Mouse (Mus musculus) macrophage (primary cell): ENCODE data around the gene Cps1. TPM values are rescaled to one million over a fixed set of nuclear protein-coding genes. Genes with fewer than 3 reads are reported as not detected.

Experiments used
- H3K27ac ChIP-seq: fragments of 350-480 bp; formaldehyde crosslinking; 2 replicates; pipeline ENCODE4 v1.9.0; 2021
- H3K36me3 ChIP-seq: fragments of 350-480 bp; formaldehyde crosslinking; 2 replicates; pipeline ENCODE4 v1.9.0; 2021; ENCODE audit errors: inconsistent target
- H3K4me3 ChIP-seq: fragments of 350-480 bp; formaldehyde crosslinking; 2 replicates; pipeline ENCODE4 v1.9.0; 2021; ENCODE audit errors: inconsistent target
- H3K79me2 ChIP-seq: fragments of 350-480 bp; formaldehyde crosslinking; 2 replicates; pipeline ENCODE4 v1.9.0; 2021; ENCODE audit errors: inconsistent target
- WGBS: methylation state at CpG from one replicate; pipeline ENCODE4 v1.1.7; 2026; ENCODE audit warnings: inconsistent platforms; ENCODE audit not compliant: missing documents; 5-methylcytosine and 5-hydroxymethylcytosine counted together
- polyA plus RNA-seq: library from polyadenylated mRNA; stranded (reverse); fragments of 250-400 nt; gene quantifications from 3 replicates; pipeline ENCODE4 v1.2.4, GENCODE M21; 2018; ENCODE audit warnings: inconsistent platforms
- total RNA-seq, 78 experiments: library from RNA; depleted of rRNA; stranded (reverse); fragments of 250-400 nt; gene quantifications; 1 replicate in 9 of 78; 2 replicates in 24 of 78; 3 replicates in 43 of 78; 4 replicates in 2 of 78; pipeline ENCODE4 v1.2.4; 2018; ENCODE audit warnings: inconsistent platforms in 56 of 78

The Cps1 gene
- total RNA-seq (2018; cell fraction: chromatin; rRNA removed), result not detected
- total RNA-seq (2018; cell fraction: cytosol; rRNA removed), result not detected
- not detected for total RNA-seq (2018; cell fraction: nucleus; rRNA removed)
- polyA plus RNA-seq, result not detected in 3 replicates

DNA sequence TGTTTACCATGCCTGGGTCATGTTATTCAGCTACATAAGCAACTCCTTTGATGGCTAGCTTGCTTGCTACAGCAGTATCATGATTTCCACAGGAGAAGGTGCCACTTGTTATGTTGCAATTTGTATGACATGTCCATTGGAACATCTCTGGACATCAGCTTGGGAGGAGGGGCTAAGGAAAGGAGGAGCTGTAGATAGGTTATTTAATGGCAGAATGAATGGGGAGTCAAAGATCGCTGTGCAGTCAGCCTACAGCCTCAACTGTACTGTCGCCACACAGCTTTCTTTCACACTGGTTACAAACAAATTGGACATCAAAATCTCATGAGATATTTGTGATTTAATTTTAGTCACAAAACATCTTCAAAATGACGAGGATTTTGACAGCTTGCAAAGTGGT, at the start of gene Cps1:
Gene Cps1 (plus strand): TSS at position 230 of the 400 bp plus-strand sequence.
- Histone ChIP-seq H3K4me3 (no peak within 1 kb of the TSS), H3K36me3 (no peaks in the 10 kb centered on the region), H3K27ac (no peak within 1 kb of the TSS), H3K79me2 (no peaks in the 10 kb centered on the region)
- WGBS, result 72% methylated on average over 3 of the region's 3 CpGs

DNA sequence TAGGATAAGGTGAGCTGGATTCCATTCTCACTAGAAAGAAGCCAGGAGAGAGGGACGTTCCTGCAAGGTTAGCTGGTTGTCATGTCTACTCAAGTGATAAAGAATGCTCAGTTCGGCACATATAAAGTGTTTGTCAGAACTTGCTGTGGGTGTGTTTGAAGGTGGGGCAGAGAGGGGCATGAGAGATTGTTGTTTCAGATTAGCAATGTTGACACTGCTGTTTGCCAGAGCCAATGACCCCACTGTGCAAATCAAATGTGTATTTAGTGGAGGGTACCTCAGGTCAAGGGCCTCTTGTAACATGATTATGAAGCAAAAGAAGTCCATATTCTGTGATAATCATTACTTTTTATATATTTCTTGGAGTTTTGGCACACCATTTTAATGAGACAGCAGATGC, 45.1 kb upstream of the Cps1 start:
- no peak overlapping the region for H3K27ac ChIP-seq
- H3K36me3 ChIP-seq, result no peaks in the 10 kb centered on the region
- H3K79me2 ChIP-seq, result no peaks in the 10 kb centered on the region
- H3K4me3 ChIP-seq, result no peak overlapping the region
- 90% methylated on average over 2 of the region's 2 CpGs for WGBS

DNA sequence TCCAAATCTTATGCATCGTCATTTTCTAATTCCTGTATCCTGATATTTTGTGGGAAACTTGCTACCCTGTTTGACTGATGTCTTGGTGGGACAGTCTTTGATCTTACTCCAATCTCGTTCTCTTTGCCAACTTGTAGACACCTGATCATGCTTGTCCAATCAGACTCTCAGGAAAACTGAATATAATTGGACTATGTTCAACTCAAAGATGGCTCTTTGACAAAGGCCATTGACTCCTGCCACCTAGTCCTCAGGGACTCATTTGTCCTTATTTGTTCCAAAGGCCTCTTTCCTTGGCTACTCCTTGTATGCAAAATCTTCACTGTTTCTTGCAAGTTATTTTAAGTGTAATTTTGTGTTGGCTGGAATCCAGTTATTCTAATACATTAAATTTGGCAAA, 44.2 kb upstream of the Cps1 start:
- Histone ChIP-seq H3K79me2 (no peaks in the 10 kb centered on the region), H3K36me3 (no peaks in the 10 kb centered on the region), H3K4me3 (no peak overlapping the region), H3K27ac (no peak overlapping the region)
- WGBS, result 71% methylated on average over 2 of the region's 2 CpGs

DNA sequence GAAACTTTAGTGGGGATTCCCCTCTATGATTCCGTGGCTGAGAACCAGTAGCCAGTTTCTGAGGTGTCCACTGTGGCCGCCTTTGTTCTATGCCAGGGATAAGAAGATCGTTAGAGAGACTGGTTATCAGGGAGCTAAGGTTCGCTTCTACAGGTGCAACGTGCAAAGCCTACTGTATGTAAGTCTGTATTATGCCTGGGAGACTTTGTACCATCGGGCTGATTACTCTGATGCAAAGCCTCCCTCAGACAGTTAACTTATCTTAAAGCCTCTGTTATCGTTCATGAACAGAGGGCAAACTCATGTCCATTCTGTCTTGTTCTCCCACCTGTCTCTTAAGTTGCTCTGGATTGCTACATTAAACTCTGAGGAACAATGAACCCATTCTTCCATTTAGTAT, 43.7 kb upstream of the Cps1 start:
- no peak overlapping the region for H3K4me3 ChIP-seq
- 95% methylated on average over 7 of the region's 7 CpGs for WGBS

DNA sequence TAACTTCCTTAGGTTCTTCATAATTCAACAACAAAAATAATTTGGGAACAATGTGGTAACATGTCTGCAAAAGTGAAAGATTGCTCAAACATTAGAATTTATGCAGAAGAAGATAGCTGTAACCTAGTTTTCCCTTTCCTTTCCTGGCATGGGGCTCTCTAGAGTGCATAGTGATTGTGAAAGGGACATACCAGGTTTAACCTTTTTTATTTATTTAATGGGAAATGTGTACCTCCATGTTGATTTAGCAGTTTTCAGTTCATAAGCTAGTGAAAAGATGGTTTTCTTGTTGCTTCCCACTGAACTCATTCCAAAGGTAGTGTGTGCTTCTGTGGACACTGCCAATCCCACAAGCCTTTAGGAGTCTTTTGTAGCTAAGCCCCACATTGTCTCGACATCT, 30.4 kb upstream of the Cps1 start:
- Histone ChIP-seq H3K36me3 (no peaks in the 10 kb centered on the region), H3K4me3 (no peak overlapping the region), H3K27ac (no peak overlapping the region), H3K79me2 (no peaks in the 10 kb centered on the region)
- 88% methylated on average over 1 of the region's 1 CpGs for WGBS

More for the DNA sequence above, 43.7 kb upstream of the Cps1 start:
- H3K36me3 ChIP-seq, result no peaks in the 10 kb centered on the region
- H3K79me2 ChIP-seq, result no peaks in the 10 kb centered on the region
- no peak overlapping the region for H3K27ac ChIP-seq

DNA sequence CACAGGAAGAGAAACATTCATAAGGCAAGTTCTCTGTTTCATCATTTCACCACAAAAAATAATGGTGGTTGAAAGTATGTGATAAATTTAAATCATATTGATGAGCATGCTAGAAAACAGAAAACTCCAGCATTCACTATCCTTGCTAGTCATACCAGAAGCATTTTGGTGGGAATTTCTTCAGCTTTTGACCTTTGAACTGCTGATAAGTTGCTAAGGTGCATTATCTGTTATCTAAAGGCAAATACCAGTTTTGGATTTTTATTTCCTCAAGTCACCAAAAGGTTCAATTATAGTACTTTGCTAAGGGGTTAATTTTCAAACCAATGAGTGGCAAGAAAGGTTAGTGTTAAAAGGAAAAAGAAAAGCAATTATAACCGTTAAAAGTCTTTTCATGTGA, 23.6 kb upstream of the Cps1 start:
- WGBS, result 83% methylated on average over 1 of the region's 1 CpGs
- no peak overlapping the region for H3K27ac ChIP-seq

DNA sequence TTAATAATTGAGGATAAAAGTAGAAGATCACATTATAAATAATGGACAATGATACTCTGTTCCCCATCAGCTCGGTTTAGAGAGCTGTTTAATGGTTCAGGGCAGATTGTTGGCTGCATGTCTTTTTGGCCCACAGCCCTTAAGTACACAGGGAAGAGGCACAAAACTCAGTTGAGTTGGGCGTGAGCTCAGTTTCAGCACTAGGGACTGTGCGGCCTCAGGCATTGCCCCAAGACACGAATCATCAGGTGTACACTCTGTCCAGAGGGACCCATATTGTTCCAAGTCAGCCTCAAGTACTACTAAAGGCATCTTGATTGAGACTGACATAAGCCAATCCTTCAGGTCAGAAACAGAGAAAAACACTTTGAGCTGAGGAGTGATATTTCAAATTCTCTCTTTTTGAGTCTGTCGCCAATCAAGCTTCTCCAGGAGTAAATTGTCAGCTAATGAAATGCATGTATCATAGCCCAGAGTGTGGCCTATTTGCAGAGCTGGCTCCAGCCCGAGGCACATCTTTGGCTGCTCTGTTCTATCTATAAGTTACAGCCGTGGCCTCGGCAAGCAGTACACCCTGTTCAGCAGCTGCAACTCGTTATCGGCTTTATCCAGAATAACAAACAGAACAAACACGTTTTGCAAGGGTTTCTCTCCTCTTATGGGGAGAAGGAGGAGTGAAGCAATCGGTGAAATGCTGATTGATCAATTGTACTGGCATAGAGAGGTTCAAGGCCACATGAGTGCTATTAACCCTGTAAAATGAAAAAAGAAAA, 19.2 kb upstream of the Cps1 start:
- Histone ChIP-seq H3K4me3 (no peak overlapping the region), H3K36me3 (no peaks in the 10 kb centered on the region), H3K79me2 (no peaks in the 10 kb centered on the region), H3K27ac (no peak overlapping the region)
- WGBS, result 85% methylated on average over 12 of the region's 12 CpGs

More for the DNA sequence above, 23.6 kb upstream of the Cps1 start:
- H3K36me3 ChIP-seq, result no peaks in the 10 kb centered on the region
- no peaks in the 10 kb centered on the region for H3K79me2 ChIP-seq
- no peak overlapping the region for H3K4me3 ChIP-seq

DNA sequence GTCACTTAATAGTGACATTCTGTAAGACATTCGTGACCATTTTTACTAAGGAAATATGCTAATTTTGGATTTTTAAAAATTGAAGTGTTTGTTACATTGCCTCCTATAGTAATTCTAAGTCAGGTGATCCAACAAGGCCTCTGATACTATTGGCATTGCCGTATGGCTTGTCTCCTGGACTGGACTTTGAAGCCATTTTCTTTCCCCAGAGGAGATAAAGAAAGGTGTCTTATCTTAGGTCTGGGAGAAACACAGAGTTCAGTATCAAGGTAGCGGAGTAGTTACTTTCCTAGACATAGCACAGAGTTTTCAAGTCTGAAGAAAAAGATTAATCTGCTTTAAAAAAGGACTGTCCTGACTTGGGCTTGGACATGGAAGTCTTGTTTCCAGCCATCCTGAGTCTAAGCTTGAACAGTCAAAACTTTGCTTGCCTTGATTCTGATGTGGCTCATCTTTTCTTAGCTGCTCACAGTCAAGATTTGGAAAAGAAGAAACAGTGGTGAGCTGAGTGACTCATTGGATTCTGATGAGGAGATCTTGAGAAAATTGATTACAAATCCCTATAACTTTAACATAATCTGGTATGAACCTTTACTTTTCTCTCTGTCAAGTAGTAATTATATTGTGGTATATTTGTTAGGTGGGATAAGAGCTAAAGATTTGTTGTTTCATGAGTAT, 11.1 kb upstream of the Cps1 start:
- Histone ChIP-seq H3K36me3 (no peaks in the 10 kb centered on the region), H3K4me3 (no peak overlapping the region), H3K27ac (no peak overlapping the region), H3K79me2 (no peaks in the 10 kb centered on the region)
- WGBS, result 87% methylated on average over 3 of the region's 3 CpGs

DNA sequence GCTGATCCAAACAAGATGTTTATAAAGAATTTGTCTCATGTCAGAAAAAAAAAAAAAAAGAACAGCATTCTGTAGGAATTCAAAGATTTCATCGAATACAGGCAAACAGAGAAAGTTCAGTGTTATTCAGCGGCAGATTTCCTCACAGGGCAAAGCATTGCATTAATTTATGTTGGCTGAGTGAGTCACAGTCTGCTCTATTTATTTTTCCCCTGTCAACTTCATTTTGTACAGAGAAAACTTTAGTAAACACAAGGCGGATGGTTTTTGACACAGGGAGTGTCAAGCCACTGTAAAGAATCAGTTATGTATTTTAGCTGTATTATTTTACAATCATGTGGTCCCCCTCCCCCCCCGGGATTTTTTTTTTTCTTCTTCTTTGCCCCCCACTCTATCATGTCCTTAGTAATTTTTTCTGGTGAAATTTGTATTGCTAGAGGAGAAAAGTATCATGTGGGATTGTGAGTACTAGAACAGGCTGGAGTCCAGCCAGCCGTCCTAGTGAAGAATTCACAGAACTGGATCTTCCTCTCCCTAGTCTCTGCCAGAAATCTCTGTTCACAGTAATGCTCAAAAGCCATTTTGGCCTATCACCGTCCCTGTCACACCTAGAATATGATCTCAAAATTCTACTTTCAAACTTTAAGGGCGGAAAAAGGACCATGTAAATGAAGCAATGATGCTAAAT, 9.3 kb upstream of the Cps1 start:
- 85% methylated on average over 6 of the region's 7 CpGs for WGBS
- H3K4me3 ChIP-seq, result no peak overlapping the region
- H3K27ac ChIP-seq, result no peak overlapping the region
- H3K79me2 ChIP-seq, result no peaks in the 10 kb centered on the region
- H3K36me3 ChIP-seq, result no peaks in the 10 kb centered on the region

DNA sequence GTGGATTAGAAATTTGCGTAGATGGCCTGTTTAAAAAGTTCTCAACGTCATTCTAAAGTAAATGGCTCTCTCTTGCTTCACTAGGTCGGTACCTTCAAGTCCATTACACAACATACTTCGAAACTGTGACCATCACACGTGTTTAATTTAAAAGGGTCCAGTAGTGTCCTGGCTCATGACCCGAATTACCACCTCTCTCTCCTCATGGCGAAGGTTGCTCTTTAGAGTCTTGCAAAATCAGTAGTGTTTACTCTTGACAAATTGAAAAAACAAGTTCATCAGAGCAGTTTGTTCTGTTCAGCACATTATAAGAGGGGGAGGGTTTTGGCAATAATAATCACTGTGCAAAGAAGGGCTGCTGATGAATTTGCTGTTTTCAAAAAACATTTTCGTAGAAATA, 6.3 kb upstream of the Cps1 start:
- WGBS, result 80% methylated on average over 8 of the region's 8 CpGs
- Histone ChIP-seq H3K79me2 (no peaks in the 10 kb centered on the region), H3K27ac (no peak overlapping the region), H3K4me3 (no peak overlapping the region), H3K36me3 (no peaks in the 10 kb centered on the region)

DNA sequence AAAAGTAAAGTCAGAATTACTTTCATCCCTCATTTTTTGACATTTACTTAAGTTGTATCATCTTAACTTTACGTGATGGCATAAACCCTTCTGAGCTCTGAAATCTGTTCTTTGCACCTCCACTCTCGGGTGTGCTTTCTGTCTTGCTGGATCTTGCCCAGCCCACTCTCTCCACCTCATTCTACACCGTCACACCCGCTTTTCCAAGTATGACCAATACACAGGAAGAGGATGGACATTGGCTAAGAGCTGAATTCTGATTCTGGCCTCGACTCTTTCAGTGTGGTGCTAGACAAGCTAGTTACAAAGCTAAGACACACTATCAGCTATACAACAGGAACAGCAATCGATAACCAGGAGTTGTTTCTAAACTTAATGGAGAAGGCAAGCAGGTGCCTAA, 5.0 kb upstream of the Cps1 start:
- no peaks in the 10 kb centered on the region for H3K36me3 ChIP-seq
- H3K79me2 ChIP-seq, result no peaks in the 10 kb centered on the region
- no peak overlapping the region for H3K27ac ChIP-seq
- WGBS, result 81% methylated on average over 6 of the region's 6 CpGs
- no peak overlapping the region for H3K4me3 ChIP-seq

DNA sequence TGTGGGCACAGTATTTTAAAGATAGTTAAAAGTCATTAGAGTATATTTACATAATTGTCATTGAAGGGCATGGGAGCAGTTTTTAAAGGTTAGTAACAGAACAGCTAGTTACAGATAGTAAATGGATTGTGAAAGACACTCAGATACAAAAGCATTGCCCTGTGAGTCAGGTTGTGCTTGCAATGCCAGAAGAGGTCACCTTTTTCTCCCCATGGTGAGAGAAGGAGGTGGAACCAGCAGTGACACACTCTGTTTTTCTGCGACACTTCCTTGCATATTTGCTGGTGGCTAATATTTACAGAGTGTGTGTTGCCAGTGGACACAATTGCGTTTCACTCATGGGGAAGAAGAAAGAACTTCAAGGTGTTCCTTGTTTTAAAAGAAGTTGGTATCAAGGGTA, 2.6 kb downstream of the Cps1 start:
- no peaks in the 10 kb centered on the region for H3K36me3 ChIP-seq
- no peak overlapping the region for H3K4me3 ChIP-seq
- H3K27ac ChIP-seq, result no peak overlapping the region
- 95% methylated on average over 2 of the region's 2 CpGs for WGBS
- H3K79me2 ChIP-seq, result no peaks in the 10 kb centered on the region

DNA sequence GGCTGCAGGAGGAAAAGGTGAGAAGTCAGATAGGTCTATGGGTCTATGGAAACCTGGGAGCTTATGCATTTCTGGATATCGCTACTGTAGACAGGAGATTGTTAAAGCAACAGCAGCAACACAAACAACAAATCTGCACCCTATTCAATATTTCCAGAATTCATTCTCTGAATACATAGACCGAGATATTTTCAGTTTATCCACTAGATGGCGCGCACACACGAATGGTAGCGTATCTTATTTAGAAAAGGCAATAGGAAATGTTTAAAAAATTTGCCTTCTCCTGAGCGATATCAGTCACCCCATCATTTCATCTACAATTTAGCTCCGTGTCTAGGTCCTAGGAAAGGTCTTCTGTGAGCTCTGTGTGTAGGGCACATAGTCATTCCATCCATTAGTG, 21.1 kb downstream of the Cps1 start:
- no peaks in the 10 kb centered on the region for H3K36me3 ChIP-seq
- 3% methylated on average over 8 of the region's 8 CpGs for WGBS
- no peaks in the 10 kb centered on the region for H3K79me2 ChIP-seq
- no peak overlapping the region for H3K4me3 ChIP-seq
- H3K27ac ChIP-seq, result no peak overlapping the region

DNA sequence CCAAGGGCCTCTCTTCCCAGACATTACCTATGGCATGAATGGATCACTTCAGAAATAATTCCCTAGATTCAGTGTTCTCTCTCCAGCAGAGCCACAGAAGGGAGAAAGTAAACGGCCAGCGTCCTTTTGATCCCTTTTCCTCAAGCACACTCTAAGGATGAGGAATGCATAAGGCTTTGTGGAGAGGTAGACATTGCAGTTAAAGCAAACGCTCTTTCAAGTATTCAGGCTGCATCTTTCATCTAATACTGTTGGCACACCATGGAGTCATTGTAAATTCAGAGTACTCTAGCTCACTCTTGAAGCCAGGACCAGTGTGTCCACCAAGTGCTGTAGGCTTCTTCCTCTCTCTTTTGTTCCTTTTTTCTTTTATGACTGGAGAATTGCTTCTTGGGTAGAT, 28.4 kb downstream of the Cps1 start:
- H3K36me3 ChIP-seq, result no peaks in the 10 kb centered on the region
- WGBS, result 70% methylated on average over 3 of the region's 3 CpGs
- no peak overlapping the region for H3K27ac ChIP-seq
- no peaks in the 10 kb centered on the region for H3K79me2 ChIP-seq
- H3K4me3 ChIP-seq, result no peak overlapping the region

DNA sequence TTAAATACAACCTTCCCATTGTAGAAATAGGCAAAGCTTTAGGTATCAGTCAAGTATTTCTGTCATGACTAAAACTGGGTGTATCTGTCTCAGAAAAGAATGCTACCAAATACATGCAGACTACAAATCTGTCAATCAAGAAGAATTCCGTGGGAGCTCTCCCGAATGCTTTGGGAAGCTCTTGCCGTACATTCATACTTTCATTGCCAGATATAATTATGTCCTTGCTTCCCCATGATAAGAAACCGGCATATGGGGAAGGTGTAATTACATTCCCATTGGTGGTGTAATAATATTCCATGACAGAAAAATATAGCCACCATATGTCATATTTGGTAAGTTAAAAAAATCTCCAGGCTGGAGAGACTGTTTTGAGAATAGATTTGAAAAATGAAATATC, 44.5 kb downstream of the Cps1 start:
- Histone ChIP-seq H3K4me3 (no peak overlapping the region), H3K79me2 (no peaks in the 10 kb centered on the region), H3K36me3 (no peaks in the 10 kb centered on the region), H3K27ac (no peak overlapping the region)
- WGBS, result 85% methylated on average over 4 of the region's 4 CpGs
